Mouse (Mus musculus): ENCODE measurements at regions not wholly inside any gene's neighbourhood (a gene's known extent, or its start where the extent isn't known, plus 50 kb on each side); places are given as distances from the start of the nearest gene placed in this dataset.

DNA sequence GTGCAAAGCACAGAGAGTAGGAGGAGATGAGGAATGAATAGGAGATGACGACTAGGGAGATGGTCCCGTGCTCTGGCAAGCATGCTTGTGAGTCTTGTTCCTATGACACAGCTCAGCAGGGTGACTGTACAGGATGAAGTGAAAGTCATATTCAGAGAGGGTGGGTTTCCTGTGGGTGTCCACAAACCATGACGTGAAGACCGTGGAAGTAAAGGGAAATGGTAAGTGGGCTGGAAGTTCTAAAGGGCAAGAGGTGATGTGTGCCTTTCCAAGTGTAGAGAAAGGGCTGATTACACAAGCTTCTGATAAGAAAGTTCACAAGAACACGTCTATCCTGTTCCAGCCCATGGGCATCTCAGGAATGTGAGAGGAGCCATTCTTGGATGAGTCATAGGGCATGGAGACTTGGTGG, 138.0 kb upstream of the Foxa2 start:
- no peak for TF ChIP-seq CTCF (conservative IDR thresholded peaks at IDR 0.05)
- no peak for DNase-seq (ENCODE audit: low spot score in 2 of 2)
- H3K27ac ChIP-seq, result no peak overlapping the region
- no peak overlapping the region for H3K4me3 ChIP-seq

DNA sequence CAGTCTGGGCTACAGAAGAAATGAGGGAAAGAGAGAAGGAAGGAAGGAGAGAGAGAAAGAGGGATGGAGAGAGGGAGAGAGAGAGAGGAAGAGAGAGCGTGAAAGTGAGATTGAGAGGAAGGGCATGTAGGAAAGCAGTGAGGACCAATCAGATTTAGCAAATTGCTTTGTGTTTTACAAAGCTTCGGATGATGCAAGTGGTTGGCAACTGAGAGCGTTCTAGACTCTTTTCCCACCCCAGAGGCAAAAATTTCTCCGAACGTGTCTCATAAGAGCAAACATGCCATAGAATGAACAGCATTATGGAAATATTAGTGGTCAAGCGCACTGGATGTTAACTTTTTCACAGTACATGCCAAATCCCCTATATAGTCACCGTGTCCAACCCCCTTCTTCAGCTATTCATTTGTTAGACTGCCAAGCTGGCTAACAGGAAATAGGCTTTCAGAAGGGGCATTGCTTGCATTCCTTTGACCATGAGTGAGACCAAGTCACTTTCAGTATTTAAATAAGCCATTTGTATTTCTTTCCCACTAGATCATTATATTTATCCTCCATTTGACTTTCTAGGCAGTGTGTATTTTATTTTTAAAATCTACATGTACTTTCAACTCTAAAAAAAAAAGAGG, 139.7 kb upstream of the Foxa2 start:
- H3K4me3 ChIP-seq, result no peak overlapping the region
- no peak overlapping the region for H3K27ac ChIP-seq
- no peak for TF ChIP-seq CTCF (conservative IDR thresholded peaks at IDR 0.05)
- DNase-seq (ENCODE audit: low spot score in 2 of 2), result no peak

DNA sequence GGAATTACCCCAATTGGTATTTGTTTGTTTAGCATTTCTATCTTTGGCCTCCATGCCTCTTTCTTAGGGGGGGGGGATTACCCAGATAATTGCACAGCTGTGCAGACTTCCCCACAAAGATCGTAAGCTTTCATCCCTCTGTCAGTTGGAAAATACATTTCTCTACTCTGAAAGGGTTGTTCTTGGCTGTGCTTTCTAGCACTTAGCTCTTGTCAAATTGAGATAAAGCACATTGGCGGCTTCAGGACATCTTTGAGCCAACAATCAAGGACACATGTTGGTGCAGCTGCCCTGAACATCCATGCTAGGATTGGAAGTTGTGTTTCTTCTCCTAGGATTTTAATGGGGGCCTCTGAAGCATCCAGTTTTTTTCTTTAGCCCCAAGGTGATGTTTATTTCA, 142.1 kb upstream of the Foxa2 start:
- DNase-seq (ENCODE audit: low spot score in 2 of 2), result no peak
- H3K4me3 ChIP-seq, result no peak overlapping the region
- no peak overlapping the region for H3K27ac ChIP-seq
- no peak for TF ChIP-seq CTCF (conservative IDR thresholded peaks at IDR 0.05)

DNA sequence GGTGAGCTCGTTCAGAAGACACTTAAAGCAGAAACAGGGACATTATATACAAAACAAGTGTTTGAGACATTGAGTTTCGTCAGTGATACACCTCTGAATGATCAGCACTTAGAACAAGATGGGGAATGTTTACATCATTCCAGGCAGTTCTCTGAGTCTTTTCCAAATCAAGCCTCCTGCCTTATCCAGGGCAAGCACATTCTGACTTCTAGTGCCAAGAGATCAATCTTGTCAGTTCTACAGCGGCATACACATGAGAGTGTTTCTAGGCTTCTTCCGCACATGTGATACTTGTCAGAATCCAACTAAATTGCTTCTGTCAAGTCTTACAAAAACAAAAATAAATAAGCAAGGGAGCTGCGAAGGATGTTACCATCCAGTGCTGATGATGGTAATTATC, 142.5 kb upstream of the Foxa2 start:
- no peak for TF ChIP-seq CTCF (conservative IDR thresholded peaks at IDR 0.05)
- no peak for DNase-seq (ENCODE audit: low spot score in 2 of 2)
- Histone ChIP-seq H3K4me3 (no peak overlapping the region), H3K27ac (no peak overlapping the region)

DNA sequence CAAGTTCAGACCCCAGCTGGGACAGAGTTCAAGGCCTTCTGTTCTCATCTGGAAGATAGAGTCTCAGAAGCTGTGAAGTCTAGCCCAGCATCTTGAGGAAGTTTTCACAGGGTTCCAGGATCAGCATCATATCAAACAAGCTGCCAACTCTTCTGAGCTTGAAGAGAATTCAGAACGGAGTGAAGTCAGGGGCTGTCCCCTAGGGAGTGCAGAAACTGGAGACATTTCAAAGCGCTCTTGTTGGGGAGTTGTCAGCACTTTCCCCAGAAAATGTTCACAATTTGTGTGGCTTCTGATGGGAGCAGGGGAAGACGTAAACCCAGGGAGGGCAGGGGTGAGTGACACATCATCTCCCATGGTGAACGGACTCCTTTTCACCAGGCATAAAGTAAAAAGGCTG, 146.2 kb upstream of the Foxa2 start:
- DNase-seq (ENCODE audit: low spot score in 2 of 2), result no peak
- H3K4me3 ChIP-seq, result no peak overlapping the region

DNA sequence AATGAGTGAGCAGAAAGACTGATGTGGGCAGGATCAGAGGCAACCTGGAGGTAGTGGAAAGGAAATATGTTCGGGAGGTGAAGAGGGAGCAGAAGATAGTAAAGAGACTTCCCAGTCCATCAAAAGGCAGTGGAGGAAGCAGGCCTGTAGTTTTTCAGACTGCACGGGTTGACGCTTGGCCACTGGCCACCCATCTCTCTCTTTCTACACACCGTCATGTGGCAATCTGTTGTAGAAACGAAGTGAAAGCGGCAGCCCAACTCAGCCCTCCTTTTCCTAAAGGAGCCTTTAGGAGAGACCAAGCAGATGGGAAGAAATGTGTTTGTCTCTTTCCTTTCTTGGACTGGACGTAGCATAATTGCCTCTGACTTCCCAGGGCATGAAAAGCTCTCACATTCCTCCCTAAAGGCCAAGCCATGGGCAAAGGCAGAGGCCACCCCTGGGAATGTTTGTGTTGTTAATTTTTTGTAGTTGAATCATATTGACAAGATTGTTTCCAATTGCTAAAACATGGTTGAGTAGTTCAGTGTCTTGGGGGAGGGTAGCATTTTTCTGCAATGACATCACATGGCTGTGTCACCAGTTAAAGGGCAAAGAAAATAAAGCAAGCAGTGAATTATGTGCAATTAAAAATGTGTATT, 150.7 kb upstream of the Foxa2 start:
- Histone ChIP-seq H3K4me3 (no peak overlapping the region), H3K27ac (no peak overlapping the region)
- TF ChIP-seq CTCF (conservative IDR thresholded peaks at IDR 0.05), result no peak
- DNase-seq (ENCODE audit: low spot score in 2 of 2), result no peak

More for the DNA sequence above, 146.2 kb upstream of the Foxa2 start:
- TF ChIP-seq CTCF (conservative IDR thresholded peaks at IDR 0.05), result no peak
- no peak overlapping the region for H3K27ac ChIP-seq

DNA sequence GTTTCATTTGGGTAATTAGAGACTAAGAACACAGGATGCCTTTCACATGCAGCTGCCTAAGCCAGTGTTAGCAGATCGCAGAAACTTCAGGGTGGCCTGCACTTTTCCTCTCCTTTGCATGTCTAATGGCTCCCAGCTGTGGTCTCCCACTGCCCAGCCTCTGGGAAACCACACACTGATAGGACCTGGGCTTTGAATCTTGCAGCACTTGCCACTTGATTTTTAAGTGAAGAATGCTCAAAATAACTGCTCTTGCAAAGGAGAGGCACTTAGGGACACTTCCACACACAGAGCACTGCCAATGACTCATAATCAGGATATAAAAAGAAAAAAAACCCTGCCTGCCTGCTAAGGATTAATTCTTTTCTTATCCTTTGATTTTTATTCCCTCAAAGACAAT, 159.9 kb upstream of the Foxa2 start:
- Histone ChIP-seq H3K4me3 (no peak overlapping the region), H3K27ac (0 out of 2 replicates have a peak overlapping the region, but pooled peaks have one; percentile 23)
- DNase-seq (ENCODE audit: low spot score in 2 of 2), result no peak
- TF ChIP-seq CTCF (conservative IDR thresholded peaks at IDR 0.05), result no peak

DNA sequence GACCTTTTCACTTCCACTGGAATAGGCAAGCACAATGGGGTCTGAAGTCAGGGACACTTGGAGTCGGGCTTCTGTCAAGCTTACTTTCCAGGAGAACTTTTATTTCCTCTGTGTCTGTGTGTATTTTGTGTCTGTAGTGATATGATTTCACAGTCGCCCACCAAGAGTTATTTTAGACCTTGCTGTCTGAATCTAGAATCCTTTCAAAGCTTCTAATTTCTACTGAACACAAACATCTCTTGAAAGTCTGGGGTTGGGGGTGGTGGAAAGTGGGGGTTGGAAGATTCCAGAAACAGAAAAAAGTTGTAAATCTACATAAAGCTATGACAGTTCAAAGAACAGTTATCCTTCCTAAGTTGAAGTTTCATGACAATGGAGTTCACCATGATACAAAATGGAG, 164.0 kb upstream of the Foxa2 start:
- DNase-seq (ENCODE audit: low spot score in 2 of 2), result no peak
- no peak for TF ChIP-seq CTCF (conservative IDR thresholded peaks at IDR 0.05)
- Histone ChIP-seq H3K27ac (no peak overlapping the region), H3K4me3 (no peak overlapping the region)

DNA sequence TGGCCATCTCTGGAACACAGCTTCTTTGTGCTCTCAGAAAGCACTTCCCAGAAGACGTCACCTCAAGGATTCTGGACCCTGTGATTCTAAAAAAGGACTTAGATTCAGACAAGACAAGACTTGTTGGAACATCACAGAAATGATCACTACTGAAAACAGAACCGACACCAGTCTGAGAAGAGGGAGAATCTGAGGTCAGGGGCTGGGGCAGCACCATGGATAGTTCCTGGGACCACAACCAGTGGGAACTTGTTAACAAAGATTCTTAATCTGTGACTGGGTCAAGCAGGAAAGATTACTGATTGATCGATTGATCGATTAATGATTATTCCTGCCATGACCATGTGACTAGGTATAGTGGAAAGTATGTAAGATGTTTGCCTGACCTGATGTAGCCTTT, 170.4 kb upstream of the Foxa2 start:
- DNase-seq (ENCODE audit: low spot score in 2 of 2), result no peak
- Histone ChIP-seq H3K4me3 (no peak overlapping the region), H3K27ac (no peak overlapping the region)
- no peak for TF ChIP-seq CTCF (conservative IDR thresholded peaks at IDR 0.05)

DNA sequence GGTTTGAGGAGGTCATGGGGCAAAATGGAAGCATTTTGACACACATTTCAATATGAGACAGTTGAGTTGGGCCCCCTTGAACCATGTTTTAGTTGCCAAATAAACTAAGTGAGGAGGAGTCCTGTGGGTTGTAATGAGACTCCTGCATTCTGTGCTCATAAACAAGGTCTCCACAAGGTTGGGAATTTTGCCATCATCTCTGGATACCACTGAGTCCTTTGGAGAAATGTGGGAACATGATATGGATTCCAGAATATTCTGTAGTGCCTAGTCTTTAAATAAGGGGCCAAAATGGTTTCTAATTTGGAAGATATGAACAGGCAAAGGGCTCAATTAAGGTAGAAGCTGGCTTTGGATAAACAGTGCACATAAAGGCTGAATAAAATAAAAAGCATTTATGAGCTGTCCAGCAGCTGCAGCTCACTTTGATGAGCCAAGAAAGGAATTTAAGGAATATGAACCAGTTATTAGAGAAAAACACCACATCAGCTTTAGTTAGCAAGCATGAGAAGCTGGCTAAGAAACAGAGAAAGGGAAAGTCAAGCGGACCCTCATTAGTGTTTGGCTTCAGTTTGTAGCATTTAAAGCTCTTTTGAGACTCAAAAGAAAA, 161.3 kb upstream of the Sstr4 start:
- no peak overlapping the region for H3K4me3 ChIP-seq
- no peak for DNase-seq (ENCODE audit: low spot score in 2 of 2)
- H3K27ac ChIP-seq, result no peak overlapping the region
- TF ChIP-seq CTCF (conservative IDR thresholded peaks at IDR 0.05), result no peak

DNA sequence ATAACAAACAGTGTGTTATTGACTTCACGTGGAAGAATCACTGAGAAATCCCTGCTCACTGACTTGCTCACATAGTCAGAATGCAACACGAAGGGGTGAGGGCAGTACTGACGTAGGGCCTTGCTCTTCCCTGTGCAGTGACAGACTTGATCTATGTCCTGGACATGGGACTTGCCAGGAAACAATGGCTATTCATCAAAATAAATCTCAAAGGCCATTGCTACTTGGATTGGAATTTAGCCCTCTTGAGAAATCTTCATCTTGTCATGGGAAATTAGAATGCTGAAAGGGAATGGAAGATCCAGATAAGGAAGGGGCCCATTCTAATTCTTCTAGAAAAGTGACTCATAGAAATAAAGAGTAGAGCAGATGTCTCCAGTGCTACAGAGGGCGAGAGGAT, 158.0 kb upstream of the Sstr4 start:
- no peak for DNase-seq (ENCODE audit: low spot score in 2 of 2)
- no peak overlapping the region for H3K4me3 ChIP-seq
- no peak for TF ChIP-seq CTCF (conservative IDR thresholded peaks at IDR 0.05)
- H3K27ac ChIP-seq, result no peak overlapping the region

DNA sequence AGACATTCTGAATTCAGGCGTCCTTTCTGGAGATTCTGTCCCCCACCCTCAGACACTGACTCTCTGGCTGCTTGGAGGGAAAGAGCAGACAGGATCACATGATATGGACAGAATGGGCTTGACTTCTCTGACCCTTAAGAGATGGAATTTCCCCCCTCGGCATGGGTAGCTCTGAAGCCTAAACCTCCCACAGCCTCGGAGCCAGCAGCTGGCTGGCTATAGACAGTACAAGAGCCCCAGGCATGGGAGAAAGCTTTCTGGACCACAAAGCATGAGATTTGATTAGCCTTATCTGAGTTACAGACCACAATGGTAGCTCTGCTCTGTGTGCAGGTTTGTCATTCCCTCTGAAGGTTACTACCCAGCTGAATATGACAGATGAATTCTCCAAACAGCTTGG, 156.1 kb upstream of the Sstr4 start:
- DNase-seq (ENCODE audit: low spot score in 2 of 2), result no peak
- H3K27ac ChIP-seq, result no peak overlapping the region
- no peak overlapping the region for H3K4me3 ChIP-seq
- no peak for TF ChIP-seq CTCF (conservative IDR thresholded peaks at IDR 0.05)

DNA sequence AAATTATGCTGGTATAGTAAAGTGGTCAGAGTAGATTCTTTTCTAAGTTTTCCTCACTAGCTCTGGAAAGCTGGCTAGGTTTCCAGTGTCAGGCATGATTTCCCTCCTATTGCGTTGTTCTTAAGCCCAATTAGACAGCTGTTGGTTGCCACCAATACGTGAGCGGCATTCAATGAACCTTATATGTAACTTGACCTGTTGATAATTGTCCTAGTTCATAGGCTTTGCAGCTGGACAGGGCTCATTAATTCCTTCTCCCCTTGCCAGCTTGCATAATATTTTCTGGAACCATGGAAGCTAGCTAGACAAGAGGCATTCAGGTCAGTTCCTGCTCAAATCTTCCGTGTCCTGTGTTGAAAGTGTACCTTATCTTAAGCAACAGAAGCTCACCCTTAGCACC, 152.9 kb upstream of the Sstr4 start:
- no peak for DNase-seq (ENCODE audit: low spot score in 2 of 2)
- no peak overlapping the region for H3K27ac ChIP-seq
- H3K4me3 ChIP-seq, result no peak overlapping the region
- TF ChIP-seq CTCF (conservative IDR thresholded peaks at IDR 0.05), result no peak

DNA sequence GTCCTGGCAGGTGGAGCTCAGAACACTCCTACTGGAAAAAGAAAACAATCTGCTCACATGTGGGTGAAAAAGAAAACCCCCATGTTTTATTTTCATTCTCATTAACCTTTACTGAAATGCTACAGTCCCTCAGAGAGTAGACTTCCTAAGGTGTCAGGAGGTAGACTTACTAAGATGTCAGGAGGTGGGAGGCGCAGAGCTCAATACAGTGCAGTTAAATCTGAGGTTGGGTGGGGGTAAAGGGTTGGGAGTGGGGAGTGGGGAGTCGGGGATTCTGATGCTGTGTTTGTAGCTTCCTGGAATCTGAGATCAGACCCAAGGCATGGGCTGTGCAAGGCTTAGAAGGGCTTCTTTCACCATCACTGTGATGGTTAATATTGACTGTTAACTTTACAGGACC, 149.6 kb upstream of the Sstr4 start:
- no peak for TF ChIP-seq CTCF (conservative IDR thresholded peaks at IDR 0.05)
- DNase-seq (ENCODE audit: low spot score in 2 of 2), result no peak
- no peak overlapping the region for H3K27ac ChIP-seq
- no peak overlapping the region for H3K4me3 ChIP-seq
